Mouse (Mus musculus) cerebellum, adult 18-20 months (tissue): ENCODE measurements around the gene Ly6g6d.
"Not testable (repeated sequence)": the region's sequence is repeated elsewhere in the genome, so short reads cannot be mapped to it uniquely, and the experiment has no call there.

Source experiments
- DNase-seq, 2 experiments: peaks; one replicate each; pipeline ENCODE4 v3.0.0; 2021

The Ly6g6d gene

DNA sequence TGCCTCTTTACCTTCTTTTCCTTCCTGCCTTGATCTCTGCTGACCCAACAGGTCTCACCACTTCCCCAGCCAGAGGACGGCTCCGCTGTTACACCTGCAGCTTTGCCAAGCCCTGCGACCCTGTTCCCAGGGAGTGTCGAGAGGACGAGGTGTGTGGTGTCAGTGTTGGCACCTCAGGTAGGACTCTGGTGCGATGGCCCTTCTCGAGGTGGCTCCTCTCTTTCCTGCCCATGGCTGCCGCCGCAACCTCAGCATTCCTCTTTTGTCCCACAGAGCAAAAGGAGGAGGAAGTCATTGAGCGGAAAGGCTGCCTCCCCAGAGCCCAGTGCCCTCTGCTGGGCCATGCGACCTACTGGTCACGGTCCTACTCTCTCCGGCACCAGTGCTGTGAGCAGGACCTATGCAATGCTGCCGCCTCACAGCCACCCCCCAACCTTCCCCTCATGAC, at the start of gene Ly6g6d:
Gene Ly6g6d (minus strand): TSS at position 280 of the 448 bp plus-strand sequence.
- DNase-seq: peak; percentile 65 to 72

DNA sequence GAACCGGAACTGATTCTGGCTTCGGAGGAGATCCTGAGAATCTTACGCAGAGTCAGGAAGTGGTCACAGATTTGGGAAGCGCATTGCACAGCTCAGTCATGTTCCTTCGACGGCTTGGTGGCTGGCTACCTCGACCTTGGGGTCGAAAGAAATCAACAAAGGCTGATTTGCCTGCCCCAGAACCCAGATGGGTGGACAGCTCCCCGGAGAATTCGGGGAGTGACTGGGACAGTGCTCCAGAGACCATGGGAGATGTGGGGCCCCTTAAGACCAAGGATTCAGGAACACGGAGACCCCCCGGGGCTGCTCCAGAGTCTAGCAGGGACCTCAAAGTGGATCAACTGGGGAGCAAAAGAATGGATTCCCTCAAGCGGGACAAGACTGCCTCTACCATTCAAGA, 49.2 kb upstream of the Ly6g6d start:
- no peak for DNase-seq

DNA sequence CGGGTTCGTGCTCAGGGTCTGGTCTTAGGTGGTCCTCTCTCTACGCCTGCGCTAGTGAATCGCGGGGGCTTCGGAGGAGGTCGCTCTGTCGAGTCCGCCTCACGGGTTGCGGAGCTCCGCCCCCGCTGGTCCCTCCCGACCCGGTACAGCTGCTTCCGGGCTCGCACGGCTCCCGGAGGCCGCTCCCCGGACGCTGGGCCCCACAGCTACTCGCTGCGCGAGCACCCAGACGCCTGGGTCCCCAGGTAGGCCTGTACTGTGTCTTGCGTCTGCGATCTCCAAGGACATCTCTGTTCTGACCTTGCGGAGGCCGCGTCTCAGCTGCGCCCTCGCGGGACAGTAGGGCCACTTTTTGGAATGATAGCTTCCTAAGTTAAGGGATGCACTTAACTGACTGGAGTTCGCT, 48.3 kb upstream of the Ly6g6d start, which contains the start of gene D17H6S53E:
Gene D17H6S53E (plus strand): TSS at position 168 of the 406 bp plus-strand sequence.
- peak; percentile 69 to 75 for DNase-seq

DNA sequence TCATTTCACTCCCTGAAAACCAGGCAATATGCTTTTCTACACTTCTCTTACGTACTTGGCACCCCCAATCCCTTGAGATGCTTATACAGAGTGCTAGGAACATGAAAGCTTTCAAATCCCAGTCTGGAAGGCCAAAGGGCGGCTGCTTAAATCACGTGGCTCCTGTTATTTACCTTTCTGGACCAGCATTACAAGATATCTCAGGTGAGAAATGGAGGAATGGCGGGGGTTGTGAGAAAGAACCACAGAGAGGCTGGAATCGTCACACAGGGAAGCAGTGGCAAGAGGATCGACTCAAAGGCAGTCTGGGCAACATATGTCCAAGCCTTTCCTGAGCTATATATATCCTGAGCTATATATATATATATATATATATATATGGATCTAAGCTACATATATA, 47.7 kb upstream of the Ly6g6d start:
- DNase-seq: no peak

DNA sequence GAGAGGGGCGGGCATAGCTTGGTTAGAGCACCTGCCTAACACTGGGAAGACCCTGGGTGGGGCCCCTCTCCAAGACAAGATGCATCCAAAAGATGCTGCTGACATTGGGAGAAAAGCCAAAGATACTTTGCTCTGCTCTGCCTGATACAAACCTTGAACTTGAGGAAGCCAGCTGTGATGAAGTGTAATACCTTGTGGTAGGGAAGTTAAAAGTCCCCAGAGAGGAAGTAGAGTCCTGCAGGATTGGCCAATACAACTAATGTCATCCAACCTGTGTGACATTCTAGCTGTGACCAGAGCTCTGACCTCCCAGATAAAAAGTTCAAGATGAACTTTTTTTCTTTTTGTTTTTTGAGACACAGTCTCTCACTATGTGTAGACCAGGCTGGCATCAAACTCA, 47.2 kb upstream of the Ly6g6d start:
- no peak for DNase-seq

DNA sequence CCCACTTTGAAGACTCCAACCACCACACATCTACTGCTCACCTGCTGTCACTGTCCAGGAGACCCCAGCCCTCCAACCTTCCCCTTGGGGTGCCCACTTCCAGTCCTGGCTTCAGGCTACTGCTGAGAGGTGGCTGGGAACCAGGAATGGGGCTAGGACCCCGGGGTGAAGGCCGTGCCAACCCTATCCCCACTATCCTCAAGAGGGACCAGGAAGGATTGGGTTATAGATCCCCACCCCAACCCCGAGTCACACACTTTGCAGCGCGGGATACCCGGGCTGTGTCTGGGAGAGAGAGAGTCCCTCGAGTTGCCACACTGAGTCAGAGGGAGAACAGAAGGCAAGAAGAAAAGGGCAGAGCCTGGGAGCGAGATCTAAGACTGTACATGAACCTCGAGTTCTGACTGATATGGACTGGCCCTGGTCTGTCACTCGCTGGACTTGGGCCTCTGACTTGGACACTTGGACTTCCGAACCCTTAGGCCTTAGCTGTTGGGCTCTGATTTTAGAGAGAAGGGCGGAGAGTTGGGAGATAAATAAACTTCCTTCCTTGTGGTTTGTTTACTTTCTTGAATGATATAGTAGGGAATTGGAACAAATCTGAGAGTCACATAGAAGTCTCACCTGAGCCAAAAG, 46.5 kb upstream of the Ly6g6d start:
- DNase-seq: not testable (repeated sequence)

DNA sequence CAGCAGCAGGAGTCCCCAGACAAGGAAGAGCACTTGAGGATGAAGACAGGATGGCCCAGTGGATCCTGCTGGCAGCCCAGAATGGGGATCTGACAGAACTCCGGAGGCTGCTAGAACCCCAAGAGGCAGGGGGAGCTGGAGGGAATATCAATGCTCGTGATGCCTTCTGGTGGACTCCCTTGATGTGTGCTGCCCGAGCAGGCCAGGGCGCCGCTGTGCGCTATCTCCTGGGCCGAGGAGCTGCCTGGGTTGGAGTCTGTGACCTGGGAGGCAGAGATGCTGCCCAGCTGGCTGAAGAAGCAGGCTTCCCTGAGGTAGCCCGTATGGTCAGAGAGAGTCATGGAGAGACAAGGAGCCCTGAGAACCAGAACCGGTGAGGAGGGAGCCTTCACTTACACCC, 45.4 kb upstream of the Ly6g6d start:
- DNase-seq: not testable (repeated sequence)

DNA sequence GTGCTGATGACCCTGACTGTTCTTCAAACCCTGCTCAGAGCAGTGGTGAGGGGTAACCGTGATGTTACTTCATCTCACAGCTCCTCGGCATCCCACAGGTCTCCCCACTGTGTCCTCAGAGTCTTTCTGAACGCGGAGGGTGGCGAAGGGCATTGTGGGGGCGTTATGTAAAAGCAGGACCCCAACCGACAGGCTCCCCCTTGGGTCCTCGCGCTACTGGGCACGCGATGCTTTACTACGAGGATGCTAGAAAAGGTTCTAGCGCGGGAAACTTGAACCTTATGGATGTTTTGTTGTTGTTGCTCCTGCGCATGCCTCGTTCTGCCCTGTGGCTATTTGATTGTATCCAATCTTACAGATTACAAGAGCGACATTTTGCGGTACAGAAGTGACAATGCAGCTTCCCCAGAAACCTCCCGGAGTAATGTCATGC, 44.0 kb upstream of the Ly6g6d start, which contains the start of gene Csnk2b:
Gene Csnk2b (minus strand): TSS at position 183 of the 433 bp plus-strand sequence.
- peak; percentile 73 to 77 for DNase-seq

DNA sequence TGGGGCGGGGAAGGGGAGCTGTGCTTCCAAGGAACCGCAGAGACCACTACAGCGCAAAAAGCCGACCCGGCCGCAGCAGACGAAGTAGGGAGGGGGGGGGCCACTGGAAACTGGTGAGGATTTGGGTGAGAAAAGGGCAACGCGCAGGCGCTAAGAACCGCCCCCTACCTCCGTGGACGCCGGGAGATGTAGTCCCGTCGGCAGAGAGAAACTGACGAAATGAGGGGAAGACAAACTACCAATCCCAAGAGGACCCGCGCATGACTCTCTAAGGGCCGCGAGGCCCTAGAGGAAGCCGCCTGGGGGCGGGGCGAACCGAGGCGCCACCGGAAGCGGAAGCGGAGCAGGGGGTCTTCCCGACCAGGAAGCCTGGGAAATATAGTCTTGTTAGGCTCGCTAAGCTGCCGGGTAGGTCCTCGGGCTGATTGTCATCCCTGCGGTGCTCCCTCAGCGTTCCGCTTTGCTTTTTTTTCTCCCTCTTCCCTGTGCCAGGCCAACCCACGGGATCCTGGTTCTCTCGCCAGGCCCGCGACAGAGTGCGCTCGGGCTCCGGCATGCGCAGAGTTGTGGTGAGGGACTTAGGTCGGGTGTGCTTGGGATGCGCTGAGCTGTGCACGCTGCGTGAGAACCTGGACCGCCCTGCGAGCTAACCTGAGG, 43.4 kb upstream of the Ly6g6d start, which contains the start of gene Gpank1:
Gene Gpank1 (plus strand): TSS at position 313 of the 657 bp plus-strand sequence.
- DNase-seq: peak; percentile 97 to 99

DNA sequence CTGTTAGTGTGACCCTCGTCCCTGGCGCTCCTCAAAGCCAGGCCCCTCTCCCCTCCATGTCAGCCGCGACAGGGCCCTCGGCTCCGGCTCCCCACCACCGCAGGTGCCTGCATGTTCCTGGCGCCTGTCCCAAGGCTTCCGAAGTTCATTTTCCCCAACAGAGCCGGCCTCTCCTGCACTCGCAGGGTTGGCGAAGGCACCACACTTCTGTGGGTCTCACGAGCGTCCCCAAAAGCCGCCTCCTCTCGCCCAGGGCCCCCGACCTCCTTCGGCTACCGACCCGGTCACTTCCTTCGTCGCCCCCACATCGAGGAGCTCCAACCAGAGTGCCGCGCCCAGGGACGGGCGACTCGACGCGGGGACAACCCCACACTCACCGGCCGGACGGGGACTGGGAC, 42.9 kb upstream of the Ly6g6d start:
- DNase-seq: no peak

DNA sequence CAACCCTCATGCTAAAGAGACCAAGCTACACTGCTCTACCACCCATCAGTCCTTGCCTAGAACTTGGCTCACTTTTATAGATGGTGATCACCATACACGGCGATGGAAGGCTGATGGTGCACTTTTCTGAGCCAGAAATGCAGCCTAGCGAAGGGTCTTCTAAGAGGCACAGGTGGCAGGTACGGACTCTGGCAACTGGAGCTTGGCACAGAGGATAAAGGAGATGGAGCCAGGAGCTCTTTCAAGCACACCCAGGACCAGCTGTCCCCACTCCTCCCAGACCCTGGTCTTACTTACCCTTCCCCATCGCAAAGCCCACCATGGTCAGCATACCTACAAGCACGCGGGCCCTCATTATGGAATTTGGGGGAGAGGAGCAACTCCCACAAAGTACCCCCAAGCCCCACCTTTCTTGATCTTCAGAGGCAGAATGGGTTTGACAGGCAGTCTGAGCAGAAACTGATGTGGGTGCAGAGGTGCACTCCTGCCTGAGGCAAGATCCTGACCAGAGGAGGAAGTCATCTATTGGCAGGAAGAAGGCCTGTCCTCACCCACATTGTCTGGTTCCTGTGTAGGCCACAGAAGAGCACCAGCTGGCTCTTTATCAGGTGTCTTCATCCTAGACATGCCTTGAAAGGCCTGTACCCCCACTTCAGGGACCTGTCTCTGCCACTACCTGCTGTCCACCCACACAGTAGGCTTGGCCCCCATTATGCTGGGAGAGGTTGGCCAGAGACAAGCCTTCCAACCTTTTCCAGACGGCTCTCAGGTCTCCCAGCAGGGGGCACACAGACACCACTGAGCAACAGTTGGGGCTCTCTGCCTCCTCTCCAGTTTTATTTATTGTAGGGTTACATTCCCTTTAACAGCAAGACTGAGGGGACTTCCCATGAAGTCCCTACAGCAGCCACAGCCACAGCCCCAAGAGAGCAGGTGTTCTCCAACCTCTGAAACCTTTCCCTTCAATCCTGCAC, 37.5 kb upstream of the Ly6g6d start, which contains the start of gene Ly6g5b:
Gene Ly6g5b (minus strand): TSS at position 383 of the 974 bp plus-strand sequence.
- peak in 1 of 2 experiments; percentile 27 for DNase-seq

DNA sequence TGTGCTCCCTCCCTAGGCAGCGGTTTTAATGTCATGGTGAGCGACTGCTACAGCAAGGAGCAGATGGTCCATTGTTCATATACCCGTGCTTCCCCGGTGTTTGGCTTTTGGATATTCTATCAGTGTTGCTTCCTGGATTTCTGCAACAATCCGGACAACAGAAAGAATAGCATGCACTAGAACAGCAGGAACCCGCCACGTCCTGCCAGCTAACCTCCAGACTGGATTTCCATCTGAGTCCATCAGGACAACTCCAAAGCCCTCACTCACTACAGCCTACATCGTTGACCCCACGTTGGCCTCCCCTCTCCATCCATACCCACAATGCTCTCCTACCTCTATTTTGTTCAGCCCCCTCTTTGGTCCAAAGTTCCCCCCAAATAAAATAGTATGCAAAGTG, 33.9 kb upstream of the Ly6g6d start:
- no peak for DNase-seq

DNA sequence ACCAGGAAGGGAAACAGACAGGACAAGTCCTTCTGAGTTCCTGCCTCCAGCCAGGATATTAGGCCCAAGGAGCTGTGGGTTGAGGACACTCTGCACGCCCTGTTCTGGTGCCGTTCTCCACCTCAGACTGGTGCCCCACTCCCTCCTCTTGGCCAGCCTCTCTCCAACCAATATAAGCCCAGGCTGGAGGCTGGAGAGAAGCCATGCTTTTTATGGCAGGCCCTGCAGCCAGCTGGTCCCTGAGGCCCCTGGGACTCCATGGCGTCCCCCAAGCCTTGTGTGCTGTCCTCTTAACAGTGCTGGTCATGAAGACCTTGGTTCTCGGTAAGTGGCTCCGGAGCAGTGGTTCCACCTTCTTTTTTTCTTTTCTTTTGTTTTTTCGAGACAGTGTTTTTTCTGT, 30.2 kb upstream of the Ly6g6d start, which contains the start of gene Ly6g5c:
Gene Ly6g5c (plus strand): TSS at position 183 of the 400 bp plus-strand sequence.
- peak; percentile 46 to 69 for DNase-seq

DNA sequence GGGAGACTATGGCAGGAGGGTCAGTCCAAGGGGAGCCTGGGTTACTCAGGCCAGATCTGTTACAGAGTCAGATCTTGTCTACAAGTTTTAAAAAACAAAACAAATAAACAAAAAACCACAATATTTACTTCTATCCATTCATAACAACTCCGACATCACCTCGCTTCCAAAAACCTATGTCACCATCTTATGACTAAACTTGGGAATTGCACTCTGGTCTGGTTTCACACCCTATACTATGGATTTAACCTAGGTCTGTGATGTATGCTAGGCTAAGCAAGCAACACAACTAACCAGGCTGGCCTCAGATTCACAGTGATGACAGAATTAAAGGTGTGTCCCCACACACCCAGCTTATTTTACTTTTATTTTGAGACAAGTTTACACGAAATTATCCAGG, 28.7 kb upstream of the Ly6g6d start:
- no peak for DNase-seq

DNA sequence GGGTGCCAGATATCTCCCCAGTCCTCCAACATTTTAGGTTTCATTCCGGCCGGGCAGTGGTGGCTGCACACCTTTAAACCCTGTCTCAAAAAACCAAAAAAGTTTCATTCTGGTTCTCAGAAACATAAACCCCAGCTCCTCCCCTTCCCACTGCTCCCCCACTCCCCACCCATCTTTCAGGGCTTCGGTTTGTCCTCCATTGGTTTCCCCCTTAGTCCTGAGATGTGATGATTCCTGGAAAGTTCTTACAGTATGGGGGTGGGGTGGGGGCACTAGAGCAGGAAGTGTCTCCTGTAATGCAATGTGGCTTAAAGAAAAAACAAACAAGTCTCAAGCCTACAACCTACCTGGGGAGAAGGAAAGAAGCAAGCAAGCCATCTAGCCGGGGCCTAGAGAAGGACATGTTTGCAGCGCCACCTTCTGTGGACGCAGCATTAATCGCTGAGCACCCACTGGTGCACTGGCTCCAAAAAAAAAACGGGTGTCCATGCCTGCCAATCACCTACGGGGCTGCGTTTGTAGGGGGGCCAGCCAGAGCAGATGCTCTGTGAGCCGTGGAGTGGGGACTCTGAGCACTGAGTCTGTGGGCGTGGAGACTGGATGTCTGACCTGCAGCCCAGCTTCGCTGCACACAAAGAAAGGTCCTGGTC, 28.0 kb upstream of the Ly6g6d start:
- DNase-seq: peak; percentile 76 to 77

DNA sequence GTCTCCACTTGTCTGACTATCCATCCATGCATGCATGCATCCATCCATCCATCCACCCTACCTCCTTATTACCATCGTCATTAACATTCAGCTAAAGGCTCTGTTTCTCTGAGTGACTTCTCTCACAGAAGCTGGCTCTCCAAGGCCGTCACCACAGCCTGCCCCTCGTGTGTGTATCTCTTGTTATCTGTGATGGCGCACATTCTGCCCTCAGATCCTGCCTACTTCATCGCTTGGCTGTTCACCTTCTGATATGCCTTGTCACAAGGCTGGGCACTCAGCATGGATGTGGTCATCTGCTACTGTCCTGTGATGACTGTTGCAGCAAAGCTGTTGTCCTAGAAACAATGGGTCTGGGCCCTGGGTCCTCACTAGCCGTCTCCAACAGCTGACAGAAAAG, 26.9 kb upstream of the Ly6g6d start:
- DNase-seq: no peak

DNA sequence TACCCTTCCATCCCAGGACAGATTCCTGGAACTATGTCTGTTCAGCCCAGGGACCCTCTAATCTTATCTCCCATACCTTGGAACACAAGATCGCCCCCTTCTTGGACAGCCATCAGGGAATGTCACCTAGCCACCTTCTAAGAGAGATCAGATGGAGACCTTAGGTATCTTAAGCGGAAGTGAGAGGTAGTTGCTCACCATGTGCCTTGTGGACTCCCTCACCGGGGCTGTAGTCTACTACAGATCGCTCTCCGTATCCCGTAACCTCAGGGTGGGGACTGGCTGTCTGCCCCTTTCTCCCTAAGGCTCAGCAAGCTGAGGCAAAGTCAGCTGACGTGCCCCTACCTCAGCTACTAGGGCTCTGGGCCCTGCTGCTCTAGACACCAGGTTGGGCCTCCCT, 26.2 kb upstream of the Ly6g6d start:
- DNase-seq: no peak

DNA sequence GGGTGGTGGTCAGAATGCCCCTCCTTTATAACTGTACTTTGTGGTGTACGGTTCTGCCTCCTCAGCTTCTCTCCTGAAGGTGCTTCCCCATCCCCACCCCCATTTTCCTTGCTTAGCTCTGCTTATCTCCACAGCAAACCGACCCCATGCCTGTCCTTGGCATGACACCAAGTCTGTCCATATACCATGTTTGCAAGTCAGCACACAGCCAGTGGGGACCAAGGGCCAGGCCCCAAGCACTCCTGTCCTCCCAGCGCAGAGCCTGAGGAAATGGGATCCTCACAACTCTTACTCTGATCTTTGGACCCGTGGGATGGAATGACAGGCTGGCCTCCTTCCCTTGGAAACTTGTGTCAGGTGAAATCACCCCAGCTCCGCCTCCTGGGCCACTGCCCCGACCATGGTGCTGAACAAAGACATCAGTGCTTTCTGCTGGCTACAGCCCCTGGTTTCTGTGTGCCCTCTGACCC, 25.4 kb upstream of the Ly6g6d start:
- peak in 1 of 2 experiments; percentile 37 for DNase-seq

DNA sequence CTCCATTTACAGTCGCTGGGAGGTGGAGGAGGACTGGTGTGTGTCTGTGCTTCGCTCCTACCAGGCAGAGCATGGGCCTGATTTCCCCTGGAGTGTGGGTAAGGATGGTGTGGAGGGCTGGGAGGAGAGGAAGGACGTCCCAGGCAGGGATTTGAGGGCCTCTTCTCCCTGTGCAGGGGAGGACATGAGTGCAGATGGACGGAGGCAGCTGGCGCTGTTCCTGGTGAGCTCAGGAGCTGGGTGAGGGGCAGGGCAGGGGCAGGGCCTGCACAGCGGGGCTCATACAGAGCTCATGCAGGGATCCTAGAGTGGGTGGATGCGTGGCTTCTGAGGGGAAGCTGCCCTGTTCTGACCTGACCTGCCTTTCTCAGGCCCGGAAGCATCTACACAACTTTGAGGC, 24.4 kb upstream of the Ly6g6d start:
- peak in 1 of 2 experiments; percentile 47 for DNase-seq

DNA sequence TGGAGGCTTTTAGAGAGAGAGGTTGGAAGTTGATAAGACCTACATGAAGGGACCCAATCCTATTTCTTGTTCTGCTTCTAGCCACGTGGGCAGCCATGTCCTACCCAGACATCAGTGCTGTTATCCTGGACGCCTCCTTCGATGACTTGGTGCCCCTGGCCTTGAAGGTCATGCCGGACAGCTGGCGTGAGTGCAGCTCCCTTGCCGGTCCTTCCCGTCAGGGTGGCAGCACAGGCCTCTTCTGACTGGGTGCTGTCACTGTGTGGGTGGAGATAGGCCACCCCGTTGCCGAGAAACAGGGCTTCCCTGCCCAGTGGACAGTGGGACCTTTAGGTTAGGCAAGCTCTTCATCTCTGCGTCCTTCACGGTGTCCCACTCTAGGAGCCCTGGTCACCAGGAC, 23.3 kb upstream of the Ly6g6d start:
- DNase-seq: peak in 1 of 2 experiments; percentile 37

DNA sequence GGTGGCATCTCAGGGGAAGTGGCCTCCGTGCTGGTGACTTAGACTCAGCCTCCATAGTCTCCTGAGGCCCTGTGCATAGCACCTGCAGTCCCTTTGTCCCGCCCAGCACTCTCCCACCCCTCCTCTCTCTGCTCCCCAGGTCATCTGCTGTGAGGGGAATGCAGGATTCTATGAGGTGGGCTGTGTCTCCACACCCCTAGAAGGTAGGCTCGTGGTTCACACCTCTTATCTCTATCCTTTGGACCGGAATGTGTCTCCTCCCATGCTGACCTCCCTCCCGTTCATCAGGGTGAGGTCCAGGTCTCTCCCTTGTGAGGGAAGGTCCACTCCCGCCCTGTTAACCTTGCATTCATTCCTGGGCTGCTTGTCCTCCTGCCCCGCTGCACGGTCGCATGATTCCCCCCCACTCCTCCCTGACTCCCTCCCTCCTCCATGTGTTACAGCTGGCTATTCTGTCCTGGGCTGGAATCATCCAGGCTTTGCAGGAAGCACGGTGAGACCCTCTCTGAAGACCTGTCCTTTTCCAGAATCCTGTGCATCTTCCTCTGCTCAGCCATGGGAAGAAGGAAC, 22.4 kb upstream of the Ly6g6d start:
- DNase-seq: peak in 1 of 2 experiments; percentile 22
